Comparison of ENCODE assay signal across 8 mouse cellular contexts in the genomic region with DNA sequence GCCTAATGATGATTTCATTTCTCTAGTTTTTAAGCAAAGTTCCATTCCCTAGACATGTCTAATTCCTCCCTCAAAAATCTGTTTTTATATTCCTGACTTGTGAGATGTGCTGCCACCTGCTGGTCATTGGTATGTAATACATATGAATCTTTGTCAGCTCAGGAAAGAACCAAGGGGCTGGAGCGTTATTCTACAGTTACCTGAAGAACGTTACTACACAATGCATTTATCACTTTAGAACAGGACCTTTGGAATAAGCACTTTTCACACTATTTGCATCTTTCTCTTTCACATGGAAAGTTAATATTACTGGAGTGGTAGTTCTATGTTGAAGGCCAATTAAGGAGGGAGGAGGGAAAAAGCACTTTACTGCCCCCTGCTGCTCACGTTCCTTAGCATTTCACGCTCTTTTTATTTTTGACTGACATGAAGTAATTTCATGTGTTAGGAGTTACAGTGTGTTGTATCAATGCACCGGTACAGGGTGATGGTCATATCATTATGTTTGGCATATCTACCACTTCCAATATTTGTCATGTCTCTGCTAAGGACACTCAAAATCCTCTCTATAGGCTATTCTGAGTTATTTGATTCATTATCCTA. TPM values are rescaled to one million over a fixed set of nuclear protein-coding genes. Genes with fewer than 3 reads are reported as not detected.
A peak's percentile ranks its signal among the peaks of the same experiment; 100 is the strongest.
DNase-seq lines count a peak whose midpoint lies in the region; ATAC-seq lines count a peak whose summit lies in the region.

No protein-coding gene starts in this region.

- H3K4me2 ChIP-seq in intestine, embryonic 14.5 days (ENCODE audit: low read length): peak overlapping the region; percentile 35

- H3K9ac ChIP-seq in intestine, embryonic 14.5 days (ENCODE audit: low read length): no peak overlapping the region

- intact Hi-C loops in left cerebral cortex, postnatal 14 days (cut with DNase I): loop anchor here (1.0 to 5.0 kb wide), 2 partner anchors 192 to 257 kb away; no protein-coding TSS in a partner anchor

- H3K27ac ChIP-seq in intestine, embryonic 14.5 days (ENCODE audit: low read depth): no peak overlapping the region

- no peaks in the 10 kb centered on the region for H3K27me3 ChIP-seq in intestine, embryonic 14.5 days (replicated peaks; ENCODE audit: control insufficient read depth, insufficient read depth, low read length)

- no peak overlapping the region for H3K4me3 ChIP-seq in intestine, embryonic 14.5 days (ENCODE audit: low read depth, low read length)

- H3K4me1 ChIP-seq in intestine, embryonic 14.5 days (replicated peaks; ENCODE audit: control insufficient read depth, insufficient read depth, low read length): no peaks in the 10 kb centered on the region; the same call in 1 of the 2 replicates

- no peaks in the 10 kb centered on the region for H3K36me3 ChIP-seq in intestine, embryonic 14.5 days (ENCODE audit: control insufficient read depth, insufficient read depth, low read length)

- ATAC-seq in intestine, embryonic 14.5 days (replicated peaks; ENCODE audit: low FRiP score, low TSS enrichment, low read depth): peak; percentile 26
- ATAC-seq in megakaryocyte-erythroid progenitor cell, adult 5-6 weeks (replicated peaks; ENCODE audit: low FRiP score, low TSS enrichment, poor library complexity, severe bottlenecking): peak; percentile 82

- DNase-seq in ovary, postnatal 10 days (ENCODE audit: low spot score): peak; percentile 17
- no peak for DNase-seq in ovary, adult 18-20 months (ENCODE audit: low spot score)
- peak; percentile 22 to 69 for DNase-seq in cerebellum, postnatal 25 days
- DNase-seq in gastrocnemius, adult 8-10 months (ENCODE audit: low spot score in 2 of 2): peak; percentile 10 to 26
- peak; percentile 77 for DNase-seq in intestine, embryonic 14.5 days (ENCODE audit: low spot score)
- DNase-seq in left cerebral cortex, postnatal 14 days (ENCODE audit: low spot score in 2 of 2): peak; percentile 76 to 78
- DNase-seq in right cerebral cortex, postnatal 4 days: peak; percentile 82

- WGBS in intestine, embryonic 14.5 days: 6% methylated on average over 5 of the region's 5 CpGs

- no peaks in the 10 kb centered on the region for H3K9me3 ChIP-seq in intestine, embryonic 14.5 days (ENCODE audit: control insufficient read depth, low read length)

RNA-seq across cellular contexts. Expression of a gene that starts 7.5 kb away (rescaled TPM):
- total RNA-seq in gastrocnemius, adult 8-10 months (2022): 10 to 100 TPM; 15.3 to 18.8 (median 16.9) TPM
- polyA plus RNA-seq in intestine, embryonic 14.5 days (2014; fragmentation: Nextera tagmentation; extraction: Ambion mirVana): 69.7 and 79.9 TPM in 2 replicates
- 1 to 10 TPM; 6.8 to 9.2 TPM for total RNA-seq in left cerebral cortex, postnatal 14 days (2021)
- 30.9 and 31.5 TPM in 2 replicates for total RNA-seq in megakaryocyte-erythroid progenitor cell, adult 5-6 weeks (2014; fragmentation: Nextera tagmentation)
- total RNA-seq in megakaryocyte-erythroid progenitor cell, adult 5-6 weeks (2017): 50.6 and 58.4 TPM in 2 replicates
